Mouse (Mus musculus) spleen, adult 2 months (tissue): Measurements from ENCODE around the gene Hacd2.

Experiments
- CTCF ChIP-seq: fragments of 200-500 bp; IDR thresholded peaks from 2 replicates; pipeline ENCODE4 v1.5.1; 2011; ENCODE audit warnings: mild to moderate bottlenecking, inconsistent platforms; ENCODE audit not compliant: insufficient read depth, insufficient read length, insufficient replicate concordance; ENCODE audit errors: extremely low read depth
- POLR2A ChIP-seq: fragments of 200-500 bp; IDR thresholded peaks from 2 replicates; pipeline ENCODE4 v1.6.1; 2011; ENCODE audit warnings: low read depth, low read length, inconsistent platforms

GRCm38 (mm10) chr16:35120603-35121002, 98.4 kb downstream of the Hacd2 start:
- TF ChIP-seq CTCF (no peak), POLR2A (no peak)
